Mouse (Mus musculus): ENCODE measurements at regions not wholly inside any gene's neighbourhood (a gene's known extent, or its start where the extent isn't known, plus 50 kb on each side); places are given as distances from the start of the nearest gene placed in this dataset.

- peak; percentile 55 for DNase-seq
Measured at GRCm38 (mm10) chr1:23629366-23629765, 132.2 kb upstream of the B3gat2 start.

GRCm38 (mm10) chr1:23645093-23645492 is 116.5 kb upstream of the B3gat2 start:
- DNase-seq, result no peak

- no peak for DNase-seq
Measured at GRCm38 (mm10) chr1:23648875-23649506, 112.6 kb upstream of the B3gat2 start.

- no peak for DNase-seq
Measured at GRCm38 (mm10) chr1:23649886-23650285, 111.7 kb upstream of the B3gat2 start.

GRCm38 (mm10) chr1:23653628-23654027 is 107.9 kb upstream of the B3gat2 start:
- peak; percentile 90 for DNase-seq

GRCm38 (mm10) chr1:23655768-23656167 is 105.8 kb upstream of the B3gat2 start:
- peak; percentile 45 for DNase-seq

- DNase-seq, result peak; percentile 80
Measured at GRCm38 (mm10) chr1:23656302-23656701, 105.3 kb upstream of the B3gat2 start.

GRCm38 (mm10) chr1:23656718-23657117 is 104.8 kb upstream of the B3gat2 start:
- DNase-seq, result peak; percentile 25

GRCm38 (mm10) chr1:23670514-23670913 is 91.0 kb upstream of the B3gat2 start:
- no peak for DNase-seq

GRCm38 (mm10) chr1:23674357-23674756 is 87.2 kb upstream of the B3gat2 start:
- DNase-seq, result no peak

- no peak for DNase-seq
Measured at GRCm38 (mm10) chr1:23676301-23676700, 85.3 kb upstream of the B3gat2 start.

GRCm38 (mm10) chr1:23689398-23689797 is 72.2 kb upstream of the B3gat2 start:
- DNase-seq, result no peak

- DNase-seq, result peak; percentile 55
Measured at GRCm38 (mm10) chr1:23705489-23705888, 56.1 kb upstream of the B3gat2 start.

GRCm38 (mm10) chr1:23706450-23706849 is 55.1 kb upstream of the B3gat2 start:
- DNase-seq, result no peak

Data from cerebellum, adult 11-12 months (tissue).